Mouse (Mus musculus) natural killer cell, adult 2 months (primary cell): ENCODE results near the gene Tmem216.
A peak's percentile ranks its signal among the peaks of the same experiment; 100 is the strongest.

Experiments used
- DNase-seq, 2 experiments: peaks; one replicate each; pipeline ENCODE4 v3.0.0; 2022; ENCODE audit warnings: low spot score in 2 of 2

Tmem216 gene

GRCm38 (mm10) chr19:10486264-10486738, 69.7 kb downstream of the Tmem216 start:
- peak; percentile 14 to 27 for DNase-seq
